Mouse (Mus musculus): ENCODE data around the gene Gm16867.
"Not testable (repeated sequence)": the region's sequence is repeated elsewhere in the genome, so short reads cannot be mapped to it uniquely, and the experiment has no call there.

GRCm38 (mm10) chr14:69488001-69488400 lies 15.2 kb downstream of the Gm16867 start:
- TF ChIP-seq POLR2A, CTCF (IDR thresholded peaks at IDR 0.05; ENCODE audit: insufficient read depth, low read depth, low read length): not testable (repeated sequence)
